Mouse (Mus musculus) testis, adult 2 months (tissue): ENCODE results near the gene Cd3e. TPM values are rescaled to one million over a fixed set of nuclear protein-coding genes. Genes with fewer than 3 reads are reported as not detected.

Experiments
- H3K27ac ChIP-seq: fragments of 200-500 bp; 2 replicates; pipeline ENCODE4 v1.5.1; 2012; ENCODE audit warnings: low read depth, low read length; ENCODE audit not compliant: control insufficient read depth, insufficient read depth
- H3K27me3 ChIP-seq: fragments of 200-500 bp; 2 replicates; pipeline ENCODE4 v1.6.1; 2012; ENCODE audit warnings: mild to moderate bottlenecking, low read length, moderate library complexity; ENCODE audit not compliant: control insufficient read depth, insufficient read depth
- H3K36me3 ChIP-seq: fragments of 200-500 bp; 2 replicates; pipeline ENCODE4 v1.6.1; 2012; ENCODE audit warnings: mild to moderate bottlenecking, low read length; ENCODE audit not compliant: control insufficient read depth, insufficient read depth
- H3K4me1 ChIP-seq: fragments of 200-500 bp; 2 replicates; pipeline ENCODE4 v1.6.1; 2012; ENCODE audit warnings: low read length; ENCODE audit not compliant: control insufficient read depth, insufficient read depth
- H3K4me3 ChIP-seq: fragments of 200-500 bp; 2 replicates; pipeline ENCODE4 v1.5.1; 2012; ENCODE audit warnings: low read depth, mild to moderate bottlenecking, low read length, moderate library complexity, mixed read lengths; ENCODE audit not compliant: control insufficient read depth
- CTCF ChIP-seq: fragments of 200-500 bp; IDR thresholded peaks from 2 replicates; pipeline ENCODE4 v1.5.1; 2012; ENCODE audit warnings: low read depth, mild to moderate bottlenecking, inconsistent platforms, low read length, moderate library complexity; ENCODE audit not compliant: control insufficient read depth, insufficient read depth, insufficient replicate concordance
- POLR2A ChIP-seq: fragments of 200-500 bp; IDR thresholded peaks from 2 replicates; pipeline ENCODE4 v1.6.1; 2012; ENCODE audit warnings: low read depth, mild to moderate bottlenecking, inconsistent platforms, low read length, moderate library complexity; ENCODE audit not compliant: control insufficient read depth
- polyA plus RNA-seq: library from polyadenylated mRNA; depleted of rRNA; stranded (reverse); fragments of >200 nt; gene quantifications from 2 replicates; pipeline ENCODE4 v1.2.3, GENCODE M21; 2012; rRNA removed

The Cd3e gene
- 0.07 and 0.43 TPM in 2 replicates for polyA plus RNA-seq

GRCm38 (mm10) chr9:45009180-45010078 is at the start of gene Cd3e:
Gene Cd3e, minus strand, starts transcription at chr9:45009627.
- Histone ChIP-seq H3K4me3 (peak within 1 kb of the TSS; percentile 54), H3K27ac (no peak within 1 kb of the TSS)
- TF ChIP-seq POLR2A (no peak), CTCF (no peak)

GRCm38 (mm10) chr9:45058304-45058940 is 49.0 kb upstream of the Cd3e start:
- no peaks in the 10 kb centered on the region for H3K36me3 ChIP-seq
- H3K27ac ChIP-seq = no peak overlapping the region
- H3K27me3 ChIP-seq = no peaks in the 10 kb centered on the region
- no peaks in the 10 kb centered on the region for H3K4me1 ChIP-seq
- H3K4me3 ChIP-seq = no peak overlapping the region
- TF ChIP-seq POLR2A = no peak
- TF ChIP-seq CTCF = no peak

More at GRCm38 (mm10) chr9:45009180-45010078, at the start of gene Cd3e:
- no peaks in the 10 kb centered on the region for H3K27me3 ChIP-seq
- no peaks in the 10 kb centered on the region for H3K36me3 ChIP-seq
- H3K4me1 ChIP-seq = no peaks in the 10 kb centered on the region; the same call in 1 of the 2 replicates

- no peaks in the 10 kb centered on the region for H3K27me3 ChIP-seq
- peak within 1 kb of the TSS; percentile 67 for H3K27ac ChIP-seq
- no peaks in the 10 kb centered on the region for H3K4me1 ChIP-seq
- TF ChIP-seq CTCF = no peak
- peak; percentile 39 for TF ChIP-seq POLR2A
- peak within 1 kb of the TSS; percentile 92 for H3K4me3 ChIP-seq
- H3K36me3 ChIP-seq = no peaks in the 10 kb centered on the region
Measured at GRCm38 (mm10) chr9:45055082-45055713, 45.8 kb upstream of the Cd3e start, which contains the start of gene Mpzl3. Gene Mpzl3, plus strand, starts transcription at chr9:45055186.

- Histone ChIP-seq H3K4me1 (no peaks in the 10 kb centered on the region), H3K4me3 (no peak overlapping the region), H3K36me3 (no peaks in the 10 kb centered on the region), H3K27ac (no peak overlapping the region), H3K27me3 (no peaks in the 10 kb centered on the region)
- TF ChIP-seq CTCF (no peak), POLR2A (no peak)
Measured at GRCm38 (mm10) chr9:45050301-45050700, 40.9 kb upstream of the Cd3e start.

GRCm38 (mm10) chr9:45049731-45050130 is 40.3 kb upstream of the Cd3e start:
- no peak overlapping the region for H3K27ac ChIP-seq
- no peaks in the 10 kb centered on the region for H3K36me3 ChIP-seq
- H3K4me1 ChIP-seq = no peaks in the 10 kb centered on the region
- no peak for TF ChIP-seq CTCF
- no peak for TF ChIP-seq POLR2A
- H3K4me3 ChIP-seq = no peak overlapping the region
- no peaks in the 10 kb centered on the region for H3K27me3 ChIP-seq

GRCm38 (mm10) chr9:45048511-45048910 is 39.1 kb upstream of the Cd3e start:
- Histone ChIP-seq H3K4me3 (no peak overlapping the region), H3K27me3 (no peaks in the 10 kb centered on the region; the same call in 1 of the 2 replicates), H3K27ac (no peak overlapping the region), H3K36me3 (no peaks in the 10 kb centered on the region), H3K4me1 (peaks cover 7% of the 10 kb centered on the region)
- peak; percentile 33; the same call in 1 of the 2 replicates for TF ChIP-seq CTCF
- no peak for TF ChIP-seq POLR2A

GRCm38 (mm10) chr9:45046973-45047372 is 37.5 kb upstream of the Cd3e start:
- Histone ChIP-seq H3K4me3 (no peak overlapping the region), H3K27ac (no peak overlapping the region), H3K36me3 (no peaks in the 10 kb centered on the region), H3K4me1 (peaks cover 17% of the 10 kb centered on the region), H3K27me3 (peaks cover 5% of the 10 kb centered on the region)
- TF ChIP-seq POLR2A (no peak), CTCF (no peak)
